Mouse (Mus musculus) adrenal gland, postnatal 10 days (tissue): ENCODE measurements at regions not wholly inside any gene's neighbourhood (a gene's known extent, or its start where the extent isn't known, plus 50 kb on each side); places are given as distances from the start of the nearest gene placed in this dataset.
A peak's percentile ranks its signal among the peaks of the same experiment; 100 is the strongest.

Source experiments
- DNase-seq: peaks from one replicate; pipeline ENCODE4 v3.0.0; 2021; ENCODE audit warnings: mixed read lengths

DNA sequence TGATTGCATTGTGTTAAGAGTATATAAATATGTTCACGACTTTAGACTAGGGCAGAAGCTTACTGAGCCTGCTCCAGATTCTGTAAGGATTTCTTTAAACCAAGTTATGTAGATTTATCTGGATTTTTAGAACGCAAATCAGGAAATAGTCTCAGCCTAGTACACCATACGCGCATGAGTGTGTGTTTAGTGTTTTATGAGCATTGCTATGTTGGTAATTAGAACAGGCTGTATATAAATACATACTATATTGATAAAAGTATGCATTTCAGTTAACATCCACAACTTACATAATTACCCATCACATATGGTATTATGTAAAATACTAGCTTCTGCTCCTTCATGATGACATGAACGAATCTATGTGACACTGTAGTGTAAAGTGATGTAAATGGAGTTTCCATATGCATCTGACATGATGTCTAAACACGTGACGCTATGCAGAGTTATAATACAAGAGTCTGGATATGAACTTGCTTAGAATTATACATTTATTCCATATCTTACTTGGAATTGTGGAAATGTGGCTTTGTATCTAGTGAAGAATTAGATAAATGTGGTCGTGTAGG, 332.6 kb upstream of the Tmc3 start:
- no peak for DNase-seq

DNA sequence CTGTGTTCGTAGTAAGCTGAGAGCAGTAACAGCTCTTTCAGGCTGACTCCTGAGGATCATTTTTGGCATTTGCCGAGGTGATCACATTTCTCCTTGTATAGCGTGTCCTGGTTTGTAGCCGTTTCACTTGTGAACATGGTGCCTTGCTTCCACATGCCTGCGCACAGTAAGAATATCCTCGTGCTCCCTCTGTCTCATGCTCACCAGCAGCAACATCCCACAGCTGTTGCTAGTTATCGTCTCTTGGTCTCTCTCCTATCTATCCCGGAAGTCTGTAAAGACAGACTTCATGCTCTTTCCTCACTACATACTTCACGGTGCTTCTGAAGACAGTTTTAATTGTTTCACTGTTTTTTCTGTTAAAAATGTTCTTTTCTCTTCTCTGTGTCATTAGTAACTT, 331.7 kb upstream of the Tmc3 start:
- no peak for DNase-seq

- DNase-seq, result no peak
Observed at GRCm38 (mm10) chr7:83253432-83253831, 331.3 kb upstream of the Tmc3 start.

DNA sequence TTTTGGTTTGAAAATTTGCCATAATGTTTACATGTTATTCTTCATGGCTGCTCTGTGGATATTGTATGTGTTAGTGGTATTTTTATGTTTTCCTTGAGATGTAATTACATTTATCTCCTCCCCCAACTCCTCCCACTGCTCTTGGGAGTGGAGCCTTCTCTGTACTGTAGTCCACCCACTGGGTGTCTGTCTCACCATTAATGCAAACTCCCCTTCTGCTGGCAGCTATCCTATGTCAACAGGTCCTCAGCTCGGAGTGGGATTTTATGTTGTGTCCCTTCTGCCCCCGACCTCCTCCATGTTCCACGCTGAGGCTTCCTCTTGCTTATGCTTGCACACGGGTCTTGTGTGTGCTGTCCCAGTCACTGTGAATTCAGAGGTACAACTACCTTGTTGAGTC, 330.3 kb upstream of the Tmc3 start:
- no peak for DNase-seq

- no peak for DNase-seq
Observed at GRCm38 (mm10) chr7:83256236-83256784, 328.4 kb upstream of the Tmc3 start.

GRCm38 (mm10) chr7:83258363-83258916, 326.3 kb upstream of the Tmc3 start:
- DNase-seq, result no peak

- DNase-seq, result no peak
Observed at GRCm38 (mm10) chr7:83261489-83261888, 323.2 kb upstream of the Tmc3 start.

DNA sequence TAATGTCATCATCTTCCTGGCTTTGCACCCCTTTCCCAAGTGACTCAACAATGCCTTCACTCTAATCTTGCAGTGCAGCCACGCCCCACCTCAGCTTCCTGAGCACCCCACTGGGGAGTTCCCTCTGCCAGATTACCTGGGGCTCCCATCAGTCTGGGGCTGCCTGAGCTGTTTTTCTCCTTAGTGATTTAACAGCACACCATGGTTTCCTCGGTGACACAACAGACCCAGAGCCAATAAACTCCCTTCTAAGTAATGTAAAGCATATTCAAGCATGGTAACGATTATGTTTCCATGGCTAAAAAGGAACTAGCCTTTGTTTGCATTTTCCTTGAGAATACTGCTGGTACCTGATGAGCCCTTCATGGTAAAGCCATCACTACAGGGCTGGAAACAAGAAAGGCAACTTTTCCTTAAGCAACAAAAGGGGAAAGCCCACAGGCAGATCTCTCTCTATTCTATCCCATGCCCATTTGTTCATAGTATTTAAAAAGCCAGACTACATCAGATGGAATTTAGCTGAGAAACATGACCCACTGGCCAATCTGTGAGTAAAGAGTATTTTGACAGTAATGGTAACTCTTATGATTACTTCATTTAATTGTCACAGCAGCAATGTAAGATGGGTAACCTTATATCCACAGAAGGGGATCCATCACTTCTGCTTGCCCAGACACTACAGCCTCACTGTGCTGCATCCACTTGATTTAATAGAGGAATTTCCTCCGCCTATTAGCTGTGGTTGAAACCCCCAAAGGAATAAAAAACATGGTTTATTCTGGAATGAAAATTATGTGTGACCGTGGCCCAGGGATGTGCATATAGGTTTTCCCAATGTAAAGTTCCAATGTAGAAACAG, 294.6 kb upstream of the Tmc3 start:
- no peak for DNase-seq

- DNase-seq, result no peak
Observed at GRCm38 (mm10) chr7:83307112-83307511, 277.6 kb upstream of the Tmc3 start.

GRCm38 (mm10) chr7:83312172-83312571, 272.6 kb upstream of the Tmc3 start:
- DNase-seq, result no peak

- DNase-seq, result no peak
Observed at GRCm38 (mm10) chr7:83329809-83330412, 254.8 kb upstream of the Tmc3 start.

- DNase-seq, result no peak
Observed at GRCm38 (mm10) chr7:83347103-83347754, 237.5 kb upstream of the Tmc3 start.

DNA sequence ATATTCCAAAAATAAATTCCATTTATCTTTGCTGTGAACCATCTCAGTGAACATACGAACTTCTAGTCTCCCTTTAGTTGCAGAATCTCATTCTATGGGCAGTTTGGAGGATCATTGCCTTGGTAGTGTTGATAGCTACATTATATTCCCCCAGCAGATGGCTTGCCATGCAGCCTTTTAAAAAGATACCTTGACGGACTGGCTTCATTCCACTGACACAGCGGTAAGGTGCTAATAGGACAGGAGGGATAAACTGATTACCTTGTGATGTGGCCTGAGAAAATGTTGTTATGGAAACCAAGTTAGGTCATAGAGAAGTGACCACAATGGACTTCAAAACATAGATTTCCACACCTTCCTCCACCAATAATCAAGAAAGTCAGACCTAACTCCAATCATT, 215.5 kb upstream of the Tmc3 start:
- DNase-seq, result no peak

GRCm38 (mm10) chr7:83369605-83370004, 215.1 kb upstream of the Tmc3 start:
- DNase-seq, result no peak

DNA sequence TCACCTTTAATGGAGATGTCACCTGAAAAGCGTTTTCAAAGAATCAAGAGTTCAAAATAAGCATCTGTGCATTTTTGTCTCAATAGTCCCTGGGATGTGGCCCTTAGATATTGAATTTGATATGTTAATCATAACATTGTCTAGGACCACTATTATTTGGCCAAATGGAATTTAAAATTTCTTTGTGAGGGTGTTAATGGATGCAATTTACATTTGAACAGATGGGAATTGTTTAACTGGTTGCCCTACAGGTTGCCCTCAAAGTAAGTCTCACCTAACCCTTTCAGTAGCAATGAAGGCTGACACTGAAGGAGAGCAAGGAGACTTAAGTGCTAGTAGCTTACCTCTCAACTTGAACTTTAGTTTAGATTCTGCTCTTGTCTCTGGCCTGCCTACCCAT, 207.9 kb upstream of the Tmc3 start:
- no peak for DNase-seq

DNA sequence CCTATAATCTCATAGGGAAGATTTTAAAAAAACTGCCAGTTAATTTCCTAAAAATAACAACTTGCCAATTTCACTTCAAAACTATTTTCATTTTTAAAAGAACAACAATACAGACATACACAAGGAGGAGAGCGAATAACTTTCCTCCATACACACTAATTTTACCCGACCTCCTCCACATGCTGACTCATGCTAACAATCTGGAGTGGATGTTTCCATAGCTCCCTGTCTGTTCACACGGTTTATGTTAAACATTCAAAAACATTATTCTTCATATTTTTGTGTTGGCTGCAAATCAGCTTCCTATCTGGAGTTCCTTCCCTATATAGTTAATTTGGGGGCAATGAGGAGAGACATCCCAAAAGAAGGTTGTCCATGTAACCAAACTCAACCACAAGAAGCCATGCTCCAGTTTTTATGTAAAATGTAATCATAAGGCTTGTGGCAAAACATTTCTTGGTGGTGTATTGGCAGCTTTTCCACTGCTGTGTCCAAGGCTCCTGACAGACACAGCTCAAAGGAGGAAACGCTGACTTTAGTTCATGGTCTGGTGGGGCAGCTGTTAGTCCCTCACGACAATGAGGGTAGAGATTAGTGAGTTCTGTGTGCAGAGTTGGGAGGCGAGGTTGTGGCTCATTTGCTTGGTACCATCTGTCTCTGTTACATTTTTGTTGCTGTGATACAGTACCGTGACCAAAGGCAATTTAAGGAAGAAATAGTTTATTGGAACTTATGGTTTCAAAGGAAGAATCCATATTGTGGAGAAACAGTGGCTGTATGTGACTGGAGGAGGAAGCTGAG, 203.1 kb upstream of the Tmc3 start:
- DNase-seq, result no peak

DNA sequence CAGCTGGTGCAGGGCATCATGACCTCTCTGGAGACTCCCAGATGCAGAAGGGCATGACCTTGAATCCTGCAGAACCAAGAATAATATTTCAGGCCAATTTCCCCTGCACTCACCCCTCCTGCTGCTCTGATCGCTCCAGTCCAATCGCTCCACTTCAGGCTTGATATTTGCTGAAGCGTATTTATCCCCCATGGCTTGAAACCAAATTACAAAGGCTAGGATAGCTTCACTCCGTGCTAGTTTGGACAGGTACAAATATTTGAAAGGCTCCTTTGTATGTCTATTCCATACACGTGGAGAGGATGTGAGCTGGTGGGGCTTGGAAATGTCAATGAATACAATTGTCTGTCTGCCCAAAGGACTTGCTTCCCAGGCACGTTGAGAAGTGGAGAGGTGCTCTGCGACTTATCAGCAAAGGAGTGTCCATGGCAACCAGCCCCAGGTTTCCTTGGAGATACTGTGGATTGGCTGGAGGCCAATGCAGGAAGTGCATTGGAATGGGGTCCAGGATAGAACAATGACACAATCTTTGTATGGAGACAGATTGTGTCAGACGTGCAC, 201.8 kb upstream of the Tmc3 start:
- peak; percentile 8 for DNase-seq

GRCm38 (mm10) chr7:83391388-83391787, 193.3 kb upstream of the Tmc3 start:
- no peak for DNase-seq

GRCm38 (mm10) chr7:83392181-83392580, 192.5 kb upstream of the Tmc3 start:
- DNase-seq, result no peak

GRCm38 (mm10) chr7:83392625-83393024, 192.1 kb upstream of the Tmc3 start:
- no peak for DNase-seq

- no peak for DNase-seq
Observed at GRCm38 (mm10) chr7:83394156-83394555, 190.6 kb upstream of the Tmc3 start.
